Mouse (Mus musculus) hindbrain, postnatal 0 days (tissue): ENCODE data around the gene Gm266. TPM values are rescaled to one million over a fixed set of nuclear protein-coding genes. Genes with fewer than 3 reads are reported as not detected.
A peak's percentile ranks its signal among the peaks of the same experiment; 100 is the strongest.

Experiments used
- ATAC-seq: fragments of 200-750 bp; cut with Nextera tagmentation; 2 replicates; pipeline ENCODE4 v1.8.0; 2017; ENCODE audit warnings: mild to moderate bottlenecking, moderate TSS enrichment, moderate library complexity
- DNase-seq: peaks from one replicate; pipeline ENCODE4 v3.0.0-alpha.2; 2015; ENCODE audit warnings: low spot score
- H3K27ac ChIP-seq: fragments of 300-500 bp; sonication (generic); 2 replicates; pipeline ENCODE4 v1.5.1; 2014; ENCODE audit warnings: mild to moderate bottlenecking
- H3K27me3 ChIP-seq: fragments of 300-500 bp; sonication (generic); 2 replicates; pipeline ENCODE4 v1.6.1; 2014; ENCODE audit warnings: low read length, mixed read lengths; ENCODE audit not compliant: insufficient read depth
- H3K36me3 ChIP-seq: fragments of 300-500 bp; sonication (generic); 2 replicates; pipeline ENCODE4 v1.6.1; 2014; ENCODE audit warnings: low read length, mixed read lengths; ENCODE audit not compliant: insufficient read depth
- H3K4me1 ChIP-seq: fragments of 300-500 bp; sonication (generic); 2 replicates; pipeline ENCODE4 v1.6.1; 2014; ENCODE audit warnings: antibody characterized with exemption, low read length, mixed read lengths; ENCODE audit not compliant: insufficient read depth
- H3K4me2 ChIP-seq: fragments of 300-500 bp; sonication (generic); 2 replicates; pipeline ENCODE4 v1.6.1; 2014; ENCODE audit warnings: low read depth, mild to moderate bottlenecking, low read length, moderate library complexity, mixed read lengths
- H3K4me3 ChIP-seq: fragments of 300-500 bp; sonication (generic); 2 replicates; pipeline ENCODE4 v1.5.1; 2014; ENCODE audit warnings: low read length
- H3K9ac ChIP-seq: fragments of 300-500 bp; sonication (generic); replicated peaks from 2 replicates; pipeline ENCODE4 v1.6.1; 2014; ENCODE audit warnings: mild to moderate bottlenecking, low read length, moderate library complexity, mixed read lengths
- H3K9me3 ChIP-seq: fragments of 300-500 bp; sonication (generic); 2 replicates; pipeline ENCODE4 v1.6.1; 2016; ENCODE audit warnings: low read length, mixed read lengths
- CTCF ChIP-seq: IDR thresholded peaks from 2 replicates; pipeline ENCODE4 v1.5.1; 2016; ENCODE audit warnings: antibody characterized with exemption, control low read depth, low read depth
- WGBS: fragments of 180-500 bp; shearing (Covaris S2); extraction: QIAGEN DNeasy Blood & Tissue Kit; methylation state at CpG from one replicate; pipeline ENCODE4 v1.1.7; 2014; 5-methylcytosine and 5-hydroxymethylcytosine counted together
- polyA plus RNA-seq: library from polyadenylated mRNA; unstranded; fragments of >200 nt; fragmentation: Nextera tagmentation; extraction: Ambion mirVana; gene quantifications from 2 replicates; pipeline ENCODE4 v1.2.1, GENCODE M21; 2015
- total RNA-seq: library from RNA; depleted of rRNA; stranded (reverse); fragments of >200 nt; gene quantifications from 2 replicates; pipeline ENCODE4 v1.2.3, GENCODE M21; 2014

The Gm266 gene
- total and polyA plus RNA-seq, 2 experiments from 2014 or later, result 11.8 to 22.1 TPM

GRCm38 (mm10) chr12:111474384-111474783, 11.2 kb downstream of the Gm266 start:
- no peak for DNase-seq
- no peak overlapping the region for H3K4me3 ChIP-seq
- WGBS, result 99% methylated on average over 3 of the region's 3 CpGs
- H3K36me3 ChIP-seq, result no peaks in the 10 kb centered on the region
- peaks cover 7% of the 10 kb centered on the region for H3K4me1 ChIP-seq
- H3K4me2 ChIP-seq, result no peak overlapping the region
- no peak for TF ChIP-seq CTCF
- H3K9ac ChIP-seq, result no peak overlapping the region
- ATAC-seq, result no peak; the same call in 1 of the 2 replicates
- H3K27ac ChIP-seq, result peak overlapping the region; percentile 28; the same call in 1 of the 2 replicates
- H3K9me3 ChIP-seq, result no peaks in the 10 kb centered on the region
- H3K27me3 ChIP-seq, result no peaks in the 10 kb centered on the region

- ATAC-seq (peak; percentile 41; the same call in 1 of the 2 replicates), DNase-seq (peak; percentile 78)
- WGBS, result 31% methylated on average over 5 of the region's 5 CpGs
- no peak overlapping the region for H3K4me3 ChIP-seq
- no peaks in the 10 kb centered on the region for H3K36me3 ChIP-seq
- H3K9ac ChIP-seq, result no peak overlapping the region
- no peaks in the 10 kb centered on the region for H3K27me3 ChIP-seq
- H3K27ac ChIP-seq, result peak overlapping the region; percentile 33; the same call in 1 of the 2 replicates
- no peaks in the 10 kb centered on the region for H3K9me3 ChIP-seq
- no peak for TF ChIP-seq CTCF
- no peak overlapping the region for H3K4me2 ChIP-seq
- peaks cover 9% of the 10 kb centered on the region for H3K4me1 ChIP-seq
Observed at GRCm38 (mm10) chr12:111472886-111473285, 12.7 kb downstream of the Gm266 start.

- no peak for TF ChIP-seq CTCF
- Histone ChIP-seq H3K27me3 (no peaks in the 10 kb centered on the region), H3K4me2 (no peak overlapping the region), H3K9ac (no peak overlapping the region), H3K9me3 (no peaks in the 10 kb centered on the region), H3K4me3 (no peak overlapping the region), H3K36me3 (no peaks in the 10 kb centered on the region), H3K27ac (no peak overlapping the region), H3K4me1 (peaks cover 9% of the 10 kb centered on the region)
- no peak for DNase-seq
- 79% methylated on average over 3 of the region's 3 CpGs for WGBS
- no peak for ATAC-seq
Observed at GRCm38 (mm10) chr12:111471721-111472120, 13.9 kb downstream of the Gm266 start.

DNA sequence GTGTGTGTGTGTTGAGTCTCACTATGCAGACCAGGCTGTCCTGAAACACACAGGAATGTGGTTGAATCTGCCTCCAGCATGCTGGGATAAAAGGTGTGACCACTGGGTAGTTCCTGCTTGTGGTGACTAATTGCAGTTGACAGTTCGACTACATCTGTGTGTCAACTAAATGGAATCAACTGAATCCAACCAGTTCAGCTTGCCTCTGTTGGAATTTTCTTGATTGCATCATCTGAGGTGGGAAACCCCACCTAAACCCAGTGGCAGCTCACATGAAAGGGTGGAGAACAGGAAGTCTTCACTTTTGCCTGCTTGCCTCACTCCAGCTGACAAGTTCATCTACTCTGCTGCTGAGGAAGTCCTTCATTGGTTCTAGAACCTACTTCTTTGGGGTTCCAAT, 14.5 kb downstream of the Gm266 start:
- H3K4me1 ChIP-seq, result peaks cover 9% of the 10 kb centered on the region
- DNase-seq, result no peak
- no peak overlapping the region for H3K27ac ChIP-seq
- no peak overlapping the region for H3K4me2 ChIP-seq
- H3K9ac ChIP-seq, result no peak overlapping the region
- no peaks in the 10 kb centered on the region for H3K27me3 ChIP-seq
- TF ChIP-seq CTCF, result no peak
- no peaks in the 10 kb centered on the region for H3K9me3 ChIP-seq
- ATAC-seq, result no peak
- H3K36me3 ChIP-seq, result no peaks in the 10 kb centered on the region
- no peak overlapping the region for H3K4me3 ChIP-seq
- 55% methylated on average over 1 of the region's 1 CpGs for WGBS

DNA sequence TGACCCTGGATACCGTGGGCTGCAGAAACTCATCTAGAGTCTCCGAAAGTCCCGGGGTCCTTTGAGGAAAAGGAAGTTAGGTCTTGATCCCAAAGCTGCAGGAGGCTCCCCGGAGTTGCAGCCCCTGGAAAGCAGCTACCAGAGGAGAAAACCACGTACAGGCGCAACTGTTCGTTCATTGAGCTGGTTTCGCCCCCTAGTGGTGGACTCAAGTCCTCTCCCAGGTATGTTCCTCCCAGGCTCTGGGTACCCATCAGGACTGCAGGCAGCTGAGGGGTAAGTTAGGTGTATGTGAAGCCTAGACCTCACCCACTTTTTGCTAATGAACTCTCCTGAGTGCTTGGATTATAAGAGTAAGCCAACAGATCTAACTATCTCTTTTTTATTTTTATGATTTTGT, 16.1 kb downstream of the Gm266 start:
- peak; percentile 86 for DNase-seq

DNA sequence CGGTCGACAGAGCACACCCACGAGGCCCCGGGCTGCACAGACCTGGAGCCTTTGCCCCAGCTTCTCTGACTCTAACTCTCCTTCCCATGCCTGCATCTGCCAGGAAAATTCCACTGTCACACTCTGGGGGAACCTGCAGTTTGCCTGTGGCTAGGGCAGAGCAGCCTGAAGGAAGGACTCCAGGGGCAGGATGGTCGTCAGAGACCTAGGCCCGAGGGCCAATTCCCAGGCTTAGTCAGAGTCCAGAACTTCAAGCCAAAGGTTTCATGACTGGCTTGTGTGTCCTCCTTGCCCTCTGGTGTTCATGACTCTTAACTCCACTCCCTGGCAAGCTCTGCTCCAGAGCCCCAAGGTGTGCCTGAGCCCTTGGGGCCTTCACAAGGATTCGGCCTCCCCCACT, 17.4 kb downstream of the Gm266 start:
- H3K4me3 ChIP-seq, result no peak overlapping the region
- H3K9ac ChIP-seq, result no peak overlapping the region
- DNase-seq, result no peak
- H3K27ac ChIP-seq, result no peak overlapping the region
- 0 out of 2 replicates have a peak, but pooled peaks cover 4% of the 10 kb centered on the region for H3K4me1 ChIP-seq
- no peaks in the 10 kb centered on the region for H3K36me3 ChIP-seq
- no peak for TF ChIP-seq CTCF
- no peak for ATAC-seq
- no peak overlapping the region for H3K4me2 ChIP-seq
- WGBS, result 51% methylated on average over 7 of the region's 7 CpGs
- H3K27me3 ChIP-seq, result no peaks in the 10 kb centered on the region
- H3K9me3 ChIP-seq, result no peaks in the 10 kb centered on the region

More for the DNA sequence above, 16.1 kb downstream of the Gm266 start:
- 12% methylated on average over 8 of the region's 8 CpGs for WGBS
- Histone ChIP-seq H3K9me3 (no peaks in the 10 kb centered on the region), H3K36me3 (no peaks in the 10 kb centered on the region), H3K9ac (no peak overlapping the region), H3K27me3 (no peaks in the 10 kb centered on the region), H3K4me3 (no peak overlapping the region), H3K27ac (no peak overlapping the region), H3K4me2 (no peak overlapping the region), H3K4me1 (0 out of 2 replicates have a peak, but pooled peaks cover 4% of the 10 kb centered on the region)
- 0 out of 2 replicates have a peak, but pooled peaks have one; percentile 61 for ATAC-seq
- TF ChIP-seq CTCF, result peak; percentile 89

DNA sequence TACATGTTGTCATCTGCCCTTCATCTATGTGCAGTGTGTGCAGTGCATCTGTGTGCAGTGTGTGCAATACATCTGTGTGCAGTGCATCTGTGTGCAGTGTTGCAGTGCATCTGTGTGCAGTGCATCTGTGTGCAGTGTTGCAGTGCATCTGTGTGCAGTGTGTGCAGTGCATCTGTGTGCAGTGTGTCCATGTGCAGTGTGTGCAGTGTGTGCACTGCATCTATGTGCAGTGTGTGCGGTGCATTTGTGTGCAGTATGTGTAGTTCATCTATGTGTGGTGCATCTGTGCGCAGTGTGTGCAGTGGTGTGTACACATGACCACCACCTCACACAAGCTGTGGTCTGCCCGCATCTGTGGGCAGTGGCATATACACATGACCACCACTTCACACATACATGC, 19.3 kb downstream of the Gm266 start:
- Histone ChIP-seq H3K4me3 (no peak overlapping the region), H3K9ac (no peak overlapping the region), H3K27me3 (no peaks in the 10 kb centered on the region), H3K27ac (no peak overlapping the region), H3K4me1 (0 out of 2 replicates have a peak, but pooled peaks cover 8% of the 10 kb centered on the region), H3K9me3 (no peaks in the 10 kb centered on the region), H3K36me3 (no peaks in the 10 kb centered on the region), H3K4me2 (no peak overlapping the region)
- TF ChIP-seq CTCF, result no peak
- DNase-seq (no peak), ATAC-seq (no peak)
- WGBS, result 95% methylated on average over 3 of the region's 3 CpGs
